Mouse (Mus musculus) liver (tissue): ENCODE results near the gene Arhgap20.

ENCODE experiments used
- DNase-seq: peaks from one replicate; pipeline ENCODE4 v3.0.0-alpha.2; 2020; ENCODE audit warnings: mixed read lengths

Arhgap20 gene

GRCm38 (mm10) chr9:51799156-51799555 is 34.0 kb downstream of the Arhgap20 start:
- DNase-seq, result no peak

- DNase-seq, result no peak
Measured at GRCm38 (mm10) chr9:51807272-51807671, 42.1 kb downstream of the Arhgap20 start.

GRCm38 (mm10) chr9:51812931-51813330 is 47.8 kb downstream of the Arhgap20 start:
- DNase-seq, result no peak

- no peak for DNase-seq
Measured at GRCm38 (mm10) chr9:51824516-51824915, 59.4 kb downstream of the Arhgap20 start.

GRCm38 (mm10) chr9:51831596-51831995 is 66.5 kb downstream of the Arhgap20 start:
- no peak for DNase-seq

GRCm38 (mm10) chr9:51832368-51832767 is 67.2 kb downstream of the Arhgap20 start:
- DNase-seq, result no peak

- DNase-seq, result no peak
Measured at GRCm38 (mm10) chr9:51837716-51838115, 72.6 kb downstream of the Arhgap20 start.

- DNase-seq, result no peak
Measured at GRCm38 (mm10) chr9:51843216-51843615, 78.1 kb downstream of the Arhgap20 start.

GRCm38 (mm10) chr9:51845796-51846195 is 80.7 kb downstream of the Arhgap20 start:
- no peak for DNase-seq

- no peak for DNase-seq
Measured at GRCm38 (mm10) chr9:51853772-51854171, 88.6 kb downstream of the Arhgap20 start.

GRCm38 (mm10) chr9:51864273-51864672 is 99.1 kb downstream of the Arhgap20 start:
- no peak for DNase-seq

GRCm38 (mm10) chr9:51866634-51867033 is 101.5 kb downstream of the Arhgap20 start:
- DNase-seq, result no peak

- no peak for DNase-seq
Measured at GRCm38 (mm10) chr9:51869056-51869455, 103.9 kb downstream of the Arhgap20 start.

GRCm38 (mm10) chr9:51874348-51874747 is 109.2 kb downstream of the Arhgap20 start:
- DNase-seq, result no peak

GRCm38 (mm10) chr9:51875531-51875930 is 110.4 kb downstream of the Arhgap20 start:
- DNase-seq, result no peak

- DNase-seq, result peak; percentile 7
Measured at GRCm38 (mm10) chr9:51881386-51881785, 116.2 kb downstream of the Arhgap20 start.

- DNase-seq, result no peak
Measured at GRCm38 (mm10) chr9:51881881-51882280, 116.7 kb downstream of the Arhgap20 start.

- DNase-seq, result no peak
Measured at GRCm38 (mm10) chr9:51883319-51883718, 118.2 kb downstream of the Arhgap20 start.

- no peak for DNase-seq
Measured at GRCm38 (mm10) chr9:51892921-51893320, 127.8 kb downstream of the Arhgap20 start.
